ENCODE assay signal across 15 mouse cellular contexts in the genomic region with DNA sequence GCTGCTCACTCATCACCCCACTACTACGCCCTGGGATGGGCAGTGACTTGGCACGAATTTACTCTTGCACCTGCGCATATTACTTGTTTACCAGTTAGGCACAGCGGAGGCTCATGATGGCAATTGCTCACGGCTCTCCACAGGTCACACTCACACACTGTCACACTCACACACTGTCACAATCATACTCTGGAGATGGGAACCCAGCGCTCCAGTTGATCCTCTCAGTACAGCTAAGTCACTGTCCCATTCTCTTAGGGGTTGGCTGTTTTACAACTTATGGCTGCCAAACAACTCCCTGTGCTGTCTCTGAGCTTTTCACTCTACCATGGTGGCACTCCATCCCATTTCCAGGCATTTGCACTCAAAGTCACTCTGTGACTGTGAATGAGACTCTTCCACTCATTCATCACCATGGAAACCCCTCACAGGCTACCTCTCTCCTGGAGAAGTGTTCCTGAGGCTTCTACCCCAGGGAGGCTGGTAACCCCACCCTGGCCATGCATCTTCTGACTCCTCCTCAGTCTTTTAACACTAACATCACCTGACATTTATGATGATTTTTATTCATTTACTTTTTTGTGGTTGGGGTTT. TPM values are rescaled to one million over a fixed set of nuclear protein-coding genes. Genes with fewer than 3 reads are reported as not detected.
"Had no signal": no experiment of that assay in that cellular context is flagged by ENCODE, and none has a peak within 500 bp of the region (broad histone marks: within the 10 kb centered on the region; RNA-seq: fewer than 3 reads in every experiment).

No protein-coding gene starts in this region.

- H3K27ac ChIP-seq: kidney, postnatal 0 days; layer of hippocampus, adult 2 months; limb, embryonic 13.5 days; liver, embryonic 14.5 days; stomach, embryonic 15.5 days had no signal

- H3K4me2 ChIP-seq: limb, embryonic 13.5 days; stomach, embryonic 15.5 days had no signal

- H3K9me3 ChIP-seq: limb, embryonic 13.5 days; stomach, embryonic 15.5 days had no signal

- H3K4me1 ChIP-seq: stomach, embryonic 15.5 days had no signal

- H3K27me3 ChIP-seq: limb, embryonic 13.5 days; stomach, embryonic 15.5 days had no signal

- H3K9ac ChIP-seq: limb, embryonic 13.5 days; liver, embryonic 14.5 days; stomach, embryonic 15.5 days had no signal

- H3K36me3 ChIP-seq: limb, embryonic 13.5 days; stomach, embryonic 15.5 days had no signal

- DNase-seq: kidney, adult 11 months; kidney, adult 9 months; kidney, postnatal 4 days; left cerebral cortex, postnatal 4 days; lung, adult 18-20 months; right cerebral cortex, postnatal 14 days; thymus, adult 2 months; thymus, postnatal 36 days had no signal

- H3K4me3 ChIP-seq: layer of hippocampus, adult 2 months; limb, embryonic 13.5 days; stomach, embryonic 15.5 days had no signal

RNA-seq across cellular contexts. Expression of a gene that starts 5.1 kb away (rescaled TPM):
- total RNA-seq: megakaryocyte-erythroid progenitor cell, adult 5-6 weeks; monocyte, adult 5-6 weeks had no signal
